Mouse (Mus musculus) frontal cortex, postnatal 36 days (tissue): ENCODE results near the gene Btla.

Source experiments
- DNase-seq, 2 experiments: peaks; one replicate each; pipeline ENCODE4 v3.0.0; 2022; ENCODE audit warnings: low spot score in 2 of 2

Gene Btla

DNA sequence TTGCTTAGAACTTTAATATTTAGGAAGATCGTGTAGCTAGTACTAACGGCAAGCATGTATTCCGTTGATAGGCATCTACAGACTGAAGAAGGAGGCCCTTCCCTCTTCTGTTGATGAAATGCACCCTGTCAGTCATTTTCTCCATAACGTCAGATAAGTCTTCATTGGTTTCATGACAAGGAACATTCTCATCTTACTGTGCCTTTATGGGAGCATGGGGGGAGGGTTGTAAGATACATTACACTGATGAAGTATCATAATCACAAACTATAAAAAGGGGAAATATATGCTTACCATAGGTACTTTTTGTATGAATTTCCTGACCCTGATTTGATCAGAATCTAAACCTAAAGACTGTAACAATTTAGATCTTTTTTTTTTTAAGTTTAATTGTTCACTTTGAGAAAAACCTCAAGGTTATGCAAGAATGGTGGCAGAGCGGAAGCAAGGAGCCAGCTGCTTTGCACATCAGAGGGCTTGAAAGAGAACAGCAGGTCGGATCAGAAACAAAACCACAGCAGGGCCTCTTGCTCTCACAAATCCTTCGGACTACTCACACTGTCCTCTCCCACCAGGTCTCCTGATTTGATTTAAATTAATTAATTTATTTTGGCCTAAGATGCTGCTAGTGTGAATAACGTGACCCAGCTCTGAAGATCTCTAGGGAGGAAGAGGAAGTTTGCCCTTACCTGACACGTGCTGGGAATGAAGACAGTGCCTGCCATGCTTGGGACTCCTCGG lies at the start of gene Btla:
Gene Btla, plus strand, starts transcription at position 668 of the 741 bp plus-strand sequence.
- no peak for DNase-seq

DNA sequence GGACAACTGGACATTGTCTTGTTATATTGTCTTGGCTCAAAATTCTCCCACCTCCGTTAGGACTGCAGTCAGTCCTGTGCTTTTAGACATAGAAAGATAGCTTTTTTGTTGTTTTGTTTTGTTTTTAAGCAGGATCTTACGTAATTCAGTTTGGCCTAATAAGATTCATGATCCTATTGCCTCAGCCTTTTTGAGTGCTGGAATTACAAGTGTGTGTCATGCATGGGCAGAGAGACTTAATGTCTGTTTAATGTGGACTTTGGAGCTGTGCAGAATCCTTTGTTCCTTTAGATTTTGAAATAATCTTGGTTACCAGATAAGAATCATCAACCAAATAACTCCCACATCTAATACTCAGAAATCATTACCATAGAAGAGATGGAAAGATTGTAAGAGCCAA lies 45.6 kb upstream of the Btla start:
- no peak for DNase-seq

DNA sequence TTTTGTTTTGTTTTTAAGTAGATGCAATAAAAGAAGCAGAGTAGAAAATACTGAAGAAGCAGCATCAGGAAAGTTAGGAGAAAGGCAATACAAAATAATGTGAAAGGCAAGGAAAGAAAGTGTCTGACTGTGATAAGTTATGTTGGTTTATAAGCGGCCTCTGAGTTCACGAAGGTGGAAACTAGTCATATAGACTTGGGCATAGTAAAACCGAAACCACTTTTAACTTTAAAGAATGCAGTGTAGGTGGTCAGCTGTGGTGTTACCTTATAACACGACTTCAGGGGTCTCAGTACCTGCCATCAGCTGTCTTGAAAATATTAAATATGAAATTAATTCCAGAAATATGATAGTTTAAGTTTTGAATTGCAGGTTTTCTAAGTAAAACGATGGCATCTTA lies 42.3 kb upstream of the Btla start:
- DNase-seq: no peak

DNA sequence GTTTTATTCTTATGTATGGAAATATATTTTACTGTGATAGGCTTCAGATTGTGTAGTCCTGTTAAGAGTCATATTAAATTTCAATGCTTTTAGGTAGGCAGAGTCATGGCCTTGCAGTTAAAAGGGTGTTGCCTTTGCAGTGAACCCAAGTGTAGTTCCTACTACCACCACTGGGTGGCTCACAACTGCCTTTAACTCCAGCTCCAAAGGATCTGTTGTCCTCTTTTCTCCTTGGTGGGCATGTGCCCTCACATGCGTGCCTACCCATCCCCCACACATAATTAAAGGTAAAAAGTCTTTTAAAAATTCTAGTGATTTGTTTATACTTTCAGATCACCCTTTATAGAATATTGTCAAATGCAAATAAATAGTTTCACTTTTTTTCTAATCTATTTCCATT lies 31.5 kb upstream of the Btla start:
- peak; percentile 63 to 81 for DNase-seq

DNA sequence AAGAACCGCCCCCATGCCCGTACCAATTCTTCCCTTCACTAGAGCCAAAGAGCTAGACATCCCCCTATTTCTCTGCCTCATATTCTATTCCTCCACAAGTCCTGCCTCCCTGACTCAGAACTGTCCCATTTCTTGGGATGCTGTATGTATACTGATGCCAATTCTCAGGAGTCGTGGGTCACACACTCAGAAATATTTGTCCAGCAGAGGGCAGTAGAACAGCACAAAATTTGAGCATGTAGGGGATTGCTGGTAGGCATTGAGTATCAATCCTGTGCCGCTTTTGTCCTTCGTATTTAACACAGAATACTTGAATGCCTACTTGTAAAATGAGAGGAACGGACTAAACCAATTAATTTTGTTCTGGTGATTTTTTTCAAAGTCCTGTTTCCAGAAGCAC lies 27.3 kb upstream of the Btla start:
- DNase-seq: peak; percentile 47 to 74

DNA sequence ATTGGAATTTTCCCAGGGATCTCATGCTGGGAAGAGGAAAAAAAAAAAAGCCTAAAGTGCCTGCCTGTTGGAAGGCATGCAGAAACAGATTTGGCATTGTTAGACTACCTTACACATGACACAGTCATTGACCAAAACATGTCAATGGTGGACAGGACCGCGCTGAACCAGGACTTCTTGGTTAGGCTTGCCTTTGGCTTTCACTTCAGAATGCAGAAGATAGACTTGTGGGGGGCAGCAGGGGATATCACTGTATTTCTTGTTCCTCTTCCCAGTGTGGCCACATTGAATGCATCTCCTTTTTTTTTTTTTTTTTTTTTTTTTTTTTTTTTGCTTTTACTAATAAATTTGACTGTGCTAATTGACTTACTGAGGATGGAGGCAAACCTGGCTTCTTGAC lies 22.7 kb upstream of the Btla start:
- DNase-seq: no peak

DNA sequence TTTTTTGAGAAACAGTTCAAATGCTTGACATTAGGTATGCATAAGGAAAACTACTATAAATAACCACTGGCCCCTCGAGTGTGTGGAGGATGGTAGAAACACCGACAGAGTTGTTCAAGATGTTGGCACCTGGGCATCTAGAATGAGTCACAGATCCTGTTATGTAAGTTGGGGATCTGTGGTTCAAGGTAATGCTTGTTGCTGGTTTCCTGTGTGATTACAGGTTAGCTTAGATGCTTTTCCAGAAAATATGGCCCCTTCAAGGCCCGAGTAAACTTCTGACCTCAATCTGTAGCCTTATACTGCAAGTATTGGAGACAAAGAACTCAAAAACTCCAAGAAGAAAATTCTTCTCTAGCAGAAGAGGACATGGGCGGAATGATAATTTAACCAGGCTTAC lies 19.7 kb upstream of the Btla start:
- DNase-seq: no peak

DNA sequence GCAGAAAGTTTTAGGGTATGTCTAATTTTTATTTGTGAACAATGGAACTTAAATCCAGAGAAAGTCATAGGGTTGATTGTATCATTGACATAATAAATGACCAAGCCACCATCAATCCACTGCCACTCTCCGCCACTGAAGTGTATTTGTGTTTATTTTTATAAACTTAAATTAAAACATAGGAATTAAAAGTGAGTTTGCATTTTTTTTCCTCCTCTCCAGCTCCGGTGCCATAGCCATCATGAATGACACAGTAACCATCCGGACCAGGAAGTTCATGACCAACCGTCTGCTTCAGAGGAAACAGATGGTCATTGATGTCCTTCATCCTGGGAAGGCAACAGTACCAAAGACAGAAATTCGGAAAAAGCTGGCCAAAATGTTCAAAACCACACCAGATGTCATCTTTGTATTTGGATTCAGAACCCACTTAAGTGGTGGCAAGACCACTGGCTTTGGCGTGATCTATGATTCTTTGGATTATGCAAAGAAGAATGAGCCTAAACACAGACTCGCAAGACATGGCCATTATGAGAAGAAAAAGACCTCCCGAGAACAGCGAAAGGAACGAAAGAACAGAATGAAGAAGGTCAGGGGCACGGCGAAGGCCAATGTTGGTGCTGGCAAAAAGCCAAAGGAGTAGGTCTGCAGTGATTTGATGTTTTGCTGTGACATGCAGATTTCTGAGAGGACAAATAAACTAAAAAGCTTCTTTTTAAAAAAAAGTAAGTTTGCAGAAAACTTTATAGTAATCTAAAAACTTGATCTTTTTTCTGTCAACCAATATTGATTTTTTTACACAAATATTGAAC lies 19.1 kb upstream of the Btla start:
- DNase-seq: no peak

DNA sequence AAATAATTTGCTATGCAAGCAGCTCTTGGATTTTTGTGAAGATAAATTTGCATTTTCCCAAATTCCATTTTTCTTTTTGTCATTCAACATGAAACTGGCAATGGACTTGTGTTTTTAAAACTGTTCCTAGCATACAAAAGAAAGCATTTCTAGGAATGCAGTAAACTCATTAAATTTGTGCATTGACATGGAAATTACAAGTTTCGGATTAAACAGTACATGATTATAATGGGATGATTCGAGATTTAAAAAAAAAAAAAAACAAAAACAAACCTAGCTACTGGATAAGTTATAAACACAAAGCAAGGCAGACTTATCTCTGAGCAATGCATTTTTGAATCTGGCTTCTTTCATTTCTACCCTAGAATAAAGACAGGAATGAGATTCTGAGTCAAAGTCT lies 2.1 kb upstream of the Btla start:
- no peak for DNase-seq

DNA sequence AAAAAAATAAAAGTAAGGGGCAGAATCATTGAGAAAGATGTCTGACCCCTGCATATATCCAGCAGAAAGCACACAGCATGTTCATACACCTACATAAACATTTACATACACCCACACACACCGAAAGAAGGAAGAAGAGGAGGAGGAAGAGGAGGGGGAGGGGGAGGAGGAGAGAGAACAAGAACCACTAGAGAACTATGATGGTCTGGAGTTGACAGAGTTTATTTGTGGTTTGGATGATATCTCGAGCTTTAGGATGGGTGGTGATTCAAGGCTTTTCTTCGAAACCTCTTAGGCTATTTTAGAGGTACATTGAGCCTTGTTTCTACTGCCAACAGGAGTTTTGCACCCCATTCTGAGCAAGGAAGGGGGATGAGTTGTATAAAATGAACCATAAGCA lies 1.3 kb upstream of the Btla start:
- DNase-seq: no peak

DNA sequence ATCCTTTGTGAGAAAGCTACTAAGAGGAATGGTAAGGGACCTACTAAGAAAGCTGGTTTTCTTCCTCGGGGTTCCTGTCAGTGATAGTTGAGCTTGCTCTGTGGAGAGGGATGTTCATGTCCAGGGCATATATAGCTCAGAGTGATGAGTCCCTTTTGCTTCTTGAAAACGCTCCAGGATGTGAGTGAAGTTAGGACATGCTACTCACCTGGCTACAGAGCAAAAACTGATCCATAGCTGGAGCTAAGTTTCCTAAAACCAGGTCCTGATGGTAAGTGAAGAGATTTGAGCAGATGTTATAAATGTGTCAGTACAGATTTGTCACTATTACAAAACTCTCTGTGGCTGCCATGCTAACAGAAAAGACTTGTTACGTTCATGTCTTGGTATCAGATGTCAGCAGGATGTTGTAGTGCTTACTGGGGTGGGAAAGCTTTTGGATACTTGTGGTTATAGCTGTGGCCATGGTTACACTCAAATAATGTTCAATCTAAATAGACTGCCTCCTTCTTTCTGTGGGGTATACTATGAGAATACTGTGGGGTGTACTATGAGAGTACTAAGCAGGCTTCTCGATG lies 405 bp downstream of the Btla start:
- no peak for DNase-seq

DNA sequence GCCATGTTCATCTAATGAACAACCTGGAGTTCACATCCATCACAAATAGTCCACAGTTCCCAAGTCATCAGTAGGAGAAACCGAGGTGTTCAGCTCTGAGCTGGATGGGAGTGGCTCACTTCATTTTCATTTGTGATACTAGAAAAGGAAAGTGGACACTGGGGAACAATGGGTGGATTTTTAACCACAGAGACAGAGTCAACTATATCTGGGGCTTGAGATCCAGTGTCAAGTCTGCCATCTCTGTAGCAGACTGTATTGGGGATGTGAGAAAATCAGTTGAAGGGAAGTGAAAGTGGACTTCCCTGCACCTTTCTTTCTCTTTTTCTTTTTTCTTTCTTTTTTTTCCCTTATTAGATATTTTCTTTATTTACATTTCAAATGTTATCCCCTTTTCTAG lies 2.9 kb downstream of the Btla start:
- no peak for DNase-seq

DNA sequence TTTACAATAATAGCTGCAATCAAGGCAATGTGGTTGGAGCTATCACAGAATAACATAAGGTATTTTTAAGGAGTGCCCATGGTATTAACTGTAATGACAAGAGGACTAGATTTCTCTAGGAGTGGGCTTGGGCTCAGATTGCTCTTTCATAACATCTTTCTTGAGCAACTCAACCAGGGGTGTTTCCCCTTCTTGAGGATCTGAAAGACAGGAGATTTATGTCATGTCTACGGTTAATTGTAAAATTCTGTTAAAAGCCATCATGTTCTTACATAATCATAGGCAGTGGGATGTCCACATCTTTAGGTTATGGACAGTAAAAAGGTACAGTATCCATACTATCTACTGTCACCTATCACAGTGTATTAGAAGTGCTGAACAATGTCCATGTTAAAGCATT lies 7.2 kb downstream of the Btla start:
- no peak for DNase-seq

DNA sequence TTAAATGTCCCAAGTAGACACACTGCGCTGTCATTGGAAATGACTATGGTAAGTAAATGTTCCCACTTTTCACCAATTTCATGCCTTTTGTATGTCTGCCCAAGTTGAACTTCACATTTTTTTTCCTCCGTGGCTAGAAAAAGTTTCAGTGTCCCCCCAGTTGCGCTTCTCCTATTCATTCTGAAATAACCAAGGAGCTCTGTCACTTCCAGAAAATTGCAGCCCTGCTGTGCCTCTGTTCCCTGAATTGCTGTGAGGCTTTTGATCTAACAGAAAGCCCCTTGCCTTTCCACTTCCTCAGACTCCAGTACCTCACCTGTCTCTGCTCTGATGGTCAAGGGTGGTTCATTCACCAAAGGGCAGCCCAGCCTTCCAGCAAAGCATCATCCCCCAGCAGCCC lies 8.9 kb downstream of the Btla start:
- DNase-seq: no peak

DNA sequence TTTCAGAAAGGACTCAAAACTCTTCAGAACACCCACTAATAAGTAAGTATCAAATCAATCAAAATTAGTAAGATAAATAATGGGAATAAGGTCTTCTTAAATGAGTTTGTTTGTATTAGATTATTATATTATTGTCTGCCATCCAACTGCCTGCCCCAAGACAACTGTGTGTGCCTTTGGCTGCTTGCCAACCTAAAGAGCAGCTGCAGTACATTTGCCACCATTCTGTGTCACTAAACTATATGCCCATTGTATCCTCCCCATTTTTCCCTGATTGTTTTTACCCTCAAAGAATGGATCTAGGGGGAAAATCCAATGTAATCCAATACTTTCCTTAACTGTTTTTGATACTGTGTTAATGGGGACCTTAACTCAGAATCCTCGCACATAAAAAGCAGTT lies 18.6 kb downstream of the Btla start:
- DNase-seq: no peak

DNA sequence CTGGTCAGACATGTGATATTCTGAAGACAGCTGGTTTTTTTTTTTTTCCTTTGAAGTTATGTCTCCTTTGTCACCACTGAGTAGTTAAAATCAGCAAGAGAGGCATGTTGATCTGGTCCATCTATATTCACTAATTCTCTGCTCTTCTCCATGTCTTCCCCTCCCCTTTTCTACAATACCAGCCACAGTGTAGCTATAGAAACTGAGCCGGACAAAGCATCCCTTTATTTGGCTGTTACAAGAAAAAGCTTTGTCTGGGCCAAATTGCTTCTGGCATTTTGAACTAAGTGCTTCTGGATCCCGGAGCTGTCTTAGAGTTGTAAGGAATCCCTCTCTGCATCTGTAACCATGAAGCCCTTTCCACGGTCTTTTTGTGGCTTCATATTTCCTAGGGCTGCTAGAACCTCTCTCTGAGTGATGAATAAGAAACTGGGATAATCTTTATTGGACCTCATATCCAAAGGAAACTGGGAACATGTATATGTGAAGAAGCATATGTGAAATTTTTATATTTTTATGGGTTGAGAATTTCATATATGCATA lies 20.9 kb downstream of the Btla start:
- DNase-seq: no peak

DNA sequence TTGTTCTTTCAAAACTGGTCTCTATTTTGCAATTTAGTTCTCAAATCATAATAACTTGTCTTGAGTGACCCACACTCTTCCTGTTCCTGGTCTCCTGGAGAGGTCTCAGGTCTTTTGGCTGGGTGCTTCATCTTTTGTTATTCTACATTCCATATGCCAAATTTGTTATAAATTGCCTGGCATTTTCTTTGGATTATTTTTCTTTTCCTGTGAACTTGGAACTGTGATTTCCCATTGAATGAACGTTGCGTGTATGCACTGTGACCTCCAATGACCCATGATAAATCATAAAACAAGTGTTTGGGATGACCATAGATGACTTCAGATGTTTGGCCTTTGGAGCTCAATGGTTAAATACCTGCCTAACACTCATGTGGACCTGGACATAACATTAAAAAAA lies 25.6 kb downstream of the Btla start:
- DNase-seq: no peak

DNA sequence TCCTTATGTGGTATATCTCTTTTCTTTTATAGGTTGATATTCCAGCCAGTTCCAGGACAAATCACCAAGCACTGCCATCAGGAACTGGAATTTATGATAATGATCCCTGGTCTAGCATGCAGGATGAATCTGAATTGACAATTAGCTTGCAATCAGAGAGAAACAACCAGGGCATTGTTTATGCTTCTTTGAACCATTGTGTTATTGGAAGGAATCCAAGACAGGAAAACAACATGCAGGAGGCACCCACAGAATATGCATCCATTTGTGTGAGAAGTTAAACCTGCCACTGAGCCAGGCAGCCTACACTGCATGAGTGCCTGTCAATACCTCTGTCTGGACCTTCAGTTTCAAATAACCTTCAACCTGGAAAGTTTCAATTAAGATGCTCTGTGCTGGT lies 26.2 kb downstream of the Btla start:
- no peak for DNase-seq

DNA sequence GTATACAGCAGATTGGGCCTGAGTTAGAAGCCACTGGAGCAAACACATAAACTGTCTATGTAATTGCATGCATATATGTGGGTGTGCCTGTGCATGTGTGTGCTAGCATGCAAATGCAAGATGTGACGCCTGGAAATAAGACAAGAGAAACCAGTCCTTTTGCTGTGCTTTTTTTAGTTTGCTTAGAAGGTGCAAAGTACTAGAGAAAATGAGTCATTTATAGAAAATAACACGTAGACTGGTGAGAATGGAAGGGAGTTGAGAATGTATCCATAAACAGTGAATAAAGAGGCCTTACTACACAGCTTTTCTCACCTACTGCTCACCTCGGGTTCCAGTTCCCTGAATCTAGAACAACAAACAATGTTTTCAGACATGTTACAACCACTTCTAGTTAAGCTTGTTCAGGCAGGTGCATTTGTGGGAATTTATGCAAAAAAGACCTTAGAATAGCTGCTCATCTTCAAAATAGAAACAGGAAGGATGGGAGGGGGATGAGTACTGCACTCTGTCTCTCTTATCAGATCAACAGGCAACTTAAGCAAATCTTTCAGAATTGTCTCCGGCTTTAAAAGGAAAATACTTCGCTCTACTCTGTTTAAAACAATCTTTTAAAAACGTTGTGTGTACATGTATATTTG lies 27.8 kb downstream of the Btla start:
- DNase-seq: no peak

DNA sequence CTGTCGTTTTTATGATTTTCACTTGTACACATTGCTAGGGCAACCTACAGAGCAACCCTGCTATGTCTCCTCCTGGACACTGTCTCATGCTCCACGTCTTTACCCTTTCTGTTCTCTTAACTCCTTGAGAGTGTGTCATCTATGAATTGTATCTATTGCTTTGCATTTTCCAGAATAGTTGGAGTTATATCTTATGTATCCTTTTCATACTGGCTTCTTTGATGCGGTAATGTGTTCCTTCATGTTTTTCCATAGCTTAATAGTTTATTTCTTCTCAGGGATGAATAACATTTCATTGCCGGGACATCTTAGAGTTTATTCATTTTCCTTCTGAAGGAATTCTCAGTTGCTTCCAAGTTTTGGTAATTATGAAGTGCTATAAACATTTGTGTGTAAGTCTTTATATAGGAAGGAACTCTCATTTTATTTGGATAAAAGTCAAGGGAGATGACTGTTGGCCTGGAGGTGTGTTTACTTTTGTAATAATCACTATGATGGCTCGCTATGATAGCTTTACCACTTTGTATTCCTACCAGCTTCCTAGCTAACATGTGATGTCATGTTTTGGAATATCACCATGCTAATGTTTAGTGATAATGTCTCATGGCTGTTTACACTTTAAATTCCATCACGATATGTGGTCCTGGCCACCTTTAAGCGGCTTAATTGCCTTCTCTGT lies 31.2 kb downstream of the Btla start:
- no peak for DNase-seq

DNA sequence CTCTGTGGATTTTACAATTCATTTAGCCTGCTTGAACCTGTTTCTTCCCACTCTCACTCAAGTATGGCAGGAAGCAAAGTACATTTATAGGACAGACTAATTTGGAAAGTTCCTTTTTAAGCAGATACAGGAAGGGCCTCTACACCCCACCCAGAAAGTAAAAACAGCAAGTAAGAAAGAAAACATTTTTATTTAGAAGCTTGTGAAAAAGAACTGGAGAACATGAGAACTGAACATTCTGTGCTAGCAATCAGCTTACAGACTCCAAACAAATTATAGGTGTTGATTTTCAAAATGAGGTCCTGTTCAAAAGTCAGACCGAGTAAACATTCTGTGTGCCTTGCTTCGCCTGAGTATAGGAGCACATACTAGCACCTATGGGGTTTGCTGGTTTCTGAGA lies 32.8 kb downstream of the Btla start:
- DNase-seq: peak in 1 of 2 experiments; percentile 20

DNA sequence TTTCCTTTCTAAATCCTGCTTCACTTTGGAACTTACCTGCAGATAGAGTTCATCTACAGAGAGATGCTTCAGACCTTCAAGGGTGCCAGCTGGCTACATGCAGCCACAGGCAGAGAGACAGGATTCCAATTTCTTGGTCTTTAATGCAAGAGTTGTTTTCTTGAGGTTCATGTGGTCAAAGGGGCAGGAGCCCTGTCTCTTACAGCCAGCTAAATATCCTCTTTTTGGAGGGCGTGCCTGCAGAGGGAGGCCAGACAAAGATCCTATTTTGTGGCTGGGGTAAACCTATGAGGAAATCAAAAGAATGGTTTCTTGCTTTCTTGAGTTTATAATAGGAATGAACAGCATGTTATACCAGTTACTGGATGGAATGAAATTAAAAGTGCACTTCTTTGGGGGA lies 33.5 kb downstream of the Btla start:
- no peak for DNase-seq
